Mouse (Mus musculus) lung, postnatal 0 days (tissue): ENCODE results near the gene Stradb. TPM values are rescaled to one million over a fixed set of nuclear protein-coding genes. Genes with fewer than 3 reads are reported as not detected.

ENCODE experiments used
- ATAC-seq: fragments of 200-750 bp; cut with Nextera tagmentation; 2 replicates; pipeline ENCODE4 v1.8.0; 2017; ENCODE audit warnings: moderate library complexity
- DNase-seq: peaks from one replicate; pipeline ENCODE4 v3.0.0-alpha.2; 2016; ENCODE audit warnings: low spot score
- H3K27ac ChIP-seq: fragments of 300-500 bp; sonication (generic); 2 replicates; pipeline ENCODE4 v1.5.1; 2014; ENCODE audit warnings: antibody characterized with exemption, mild to moderate bottlenecking, low read length, mixed read lengths
- H3K27me3 ChIP-seq: fragments of 300-500 bp; sonication (generic); replicated peaks from 2 replicates; pipeline ENCODE4 v1.6.1; 2014; ENCODE audit warnings: low read length, mixed read lengths; ENCODE audit not compliant: insufficient read depth
- H3K36me3 ChIP-seq: fragments of 300-500 bp; sonication (generic); 2 replicates; pipeline ENCODE4 v1.6.1; 2014; ENCODE audit warnings: low read length, mixed read lengths; ENCODE audit not compliant: insufficient read depth
- H3K4me1 ChIP-seq: fragments of 300-500 bp; sonication (generic); 2 replicates; pipeline ENCODE4 v1.6.1; 2014; ENCODE audit warnings: antibody characterized with exemption, low read depth, low read length, mixed read lengths; ENCODE audit not compliant: insufficient read depth
- H3K4me2 ChIP-seq: fragments of 300-500 bp; sonication (generic); replicated peaks from 2 replicates; pipeline ENCODE4 v1.6.1; 2014; ENCODE audit warnings: low read depth, mild to moderate bottlenecking, low read length, moderate library complexity, mixed read lengths
- H3K4me3 ChIP-seq: fragments of 300-500 bp; sonication (generic); 2 replicates; pipeline ENCODE4 v1.5.1; 2014; ENCODE audit warnings: low read depth, low read length
- H3K9ac ChIP-seq: fragments of 300-500 bp; sonication (generic); replicated peaks from 2 replicates; pipeline ENCODE4 v1.6.1; 2014; ENCODE audit warnings: low read depth, mild to moderate bottlenecking
- H3K9me3 ChIP-seq: fragments of 300-500 bp; sonication (generic); 2 replicates; pipeline ENCODE4 v1.6.1; 2016; ENCODE audit warnings: low read length, mixed read lengths
- CTCF ChIP-seq: IDR thresholded peaks from 2 replicates; pipeline ENCODE4 v1.5.1; 2016; ENCODE audit warnings: antibody characterized with exemption, mild to moderate bottlenecking
- EP300 ChIP-seq: IDR thresholded peaks from 2 replicates; pipeline ENCODE4 v1.6.1; 2016; ENCODE audit warnings: antibody characterized with exemption, mild to moderate bottlenecking, control low read depth
- WGBS: fragments of 180-500 bp; shearing (Covaris S2); extraction: QIAGEN DNeasy Blood & Tissue Kit; methylation state at CpG from one replicate; pipeline ENCODE4 v1.1.7; 2014; 5-methylcytosine and 5-hydroxymethylcytosine counted together
- polyA plus RNA-seq: library from polyadenylated mRNA; unstranded; fragments of >200 nt; fragmentation: Nextera tagmentation; extraction: Ambion mirVana; gene quantifications from 2 replicates; pipeline ENCODE4 v1.2.1, GENCODE M21; 2015

The Stradb gene
- polyA plus RNA-seq, 1 experiment from 2014 or later = 21.6 TPM

GRCm38 (mm10) chr1:58945960-58946670 is 27.2 kb upstream of the Stradb start:
- 72% methylated on average over 7 of the region's 7 CpGs for WGBS
- TF ChIP-seq CTCF = no peak
- ATAC-seq (no peak), DNase-seq (no peak)
- H3K27ac ChIP-seq = no peak overlapping the region
- H3K4me3 ChIP-seq = no peak overlapping the region
- H3K9me3 ChIP-seq = no peaks in the 10 kb centered on the region
- H3K4me2 ChIP-seq = no peak overlapping the region
- no peak overlapping the region for H3K9ac ChIP-seq
- H3K36me3 ChIP-seq = 0 out of 2 replicates have a peak, but pooled peaks cover 6% of the 10 kb centered on the region
- H3K4me1 ChIP-seq = peaks cover 6% of the 10 kb centered on the region; the same call in 1 of the 2 replicates
- no peaks in the 10 kb centered on the region for H3K27me3 ChIP-seq

- H3K9ac ChIP-seq = no peak overlapping the region
- 90% methylated on average over 9 of the region's 9 CpGs for WGBS
- H3K9me3 ChIP-seq = no peaks in the 10 kb centered on the region
- no peaks in the 10 kb centered on the region for H3K27me3 ChIP-seq
- H3K4me1 ChIP-seq = peaks cover 7% of the 10 kb centered on the region; the same call in 1 of the 2 replicates
- no peak overlapping the region for H3K4me3 ChIP-seq
- no peak for ATAC-seq
- no peak overlapping the region for H3K4me2 ChIP-seq
- H3K36me3 ChIP-seq = 0 out of 2 replicates have a peak, but pooled peaks cover 6% of the 10 kb centered on the region
- no peak for DNase-seq
- H3K27ac ChIP-seq = no peak overlapping the region
- TF ChIP-seq CTCF (no peak), EP300 (no peak)
These were observed 26.6 kb upstream of the Stradb start for GRCm38 (mm10) chr1:58946718-58947117.

GRCm38 (mm10) chr1:58949561-58950106 is 23.7 kb upstream of the Stradb start:
- ATAC-seq (no peak), DNase-seq (no peak)
- H3K9ac ChIP-seq = no peak overlapping the region
- WGBS = 84% methylated on average over 6 of the region's 6 CpGs
- H3K27me3 ChIP-seq = no peaks in the 10 kb centered on the region
- H3K36me3 ChIP-seq = 0 out of 2 replicates have a peak, but pooled peaks cover 6% of the 10 kb centered on the region
- H3K4me2 ChIP-seq = no peak overlapping the region
- H3K27ac ChIP-seq = no peak overlapping the region
- no peak overlapping the region for H3K4me3 ChIP-seq
- TF ChIP-seq EP300 (no peak), CTCF (no peak)
- peaks cover 12% of the 10 kb centered on the region; the same call in 1 of the 2 replicates for H3K4me1 ChIP-seq
- no peaks in the 10 kb centered on the region for H3K9me3 ChIP-seq

GRCm38 (mm10) chr1:58950899-58951648 is 22.2 kb upstream of the Stradb start:
- Histone ChIP-seq H3K36me3 (0 out of 2 replicates have a peak, but pooled peaks cover under 1% of the 10 kb centered on the region), H3K4me3 (no peak overlapping the region), H3K27ac (peak overlapping the region; percentile 35; the same call in 1 of the 2 replicates), H3K9ac (no peak overlapping the region), H3K4me1 (peaks cover 12% of the 10 kb centered on the region; the same call in 1 of the 2 replicates), H3K4me2 (no peak overlapping the region), H3K9me3 (no peaks in the 10 kb centered on the region), H3K27me3 (no peaks in the 10 kb centered on the region)
- DNase-seq (peak; percentile 91), ATAC-seq (peak; percentile 94)
- 10% methylated on average over 8 of the region's 8 CpGs for WGBS
- TF ChIP-seq CTCF (no peak), EP300 (peak; percentile 37)

GRCm38 (mm10) chr1:58951841-58952240 is 21.5 kb upstream of the Stradb start:
- Histone ChIP-seq H3K4me1 (peaks cover 12% of the 10 kb centered on the region; the same call in 1 of the 2 replicates), H3K27me3 (no peaks in the 10 kb centered on the region), H3K9me3 (no peaks in the 10 kb centered on the region), H3K27ac (0 out of 2 replicates have a peak overlapping the region, but pooled peaks have one; percentile 20), H3K4me3 (no peak overlapping the region), H3K36me3 (no peaks in the 10 kb centered on the region), H3K9ac (no peak overlapping the region), H3K4me2 (no peak overlapping the region)
- DNase-seq (no peak), ATAC-seq (no peak)
- WGBS = 73% methylated on average over 4 of the region's 4 CpGs
- TF ChIP-seq CTCF (no peak), EP300 (no peak)

GRCm38 (mm10) chr1:58952526-58952925 is 20.8 kb upstream of the Stradb start:
- H3K4me1 ChIP-seq = peaks cover 12% of the 10 kb centered on the region; the same call in 1 of the 2 replicates
- ATAC-seq (no peak), DNase-seq (no peak)
- H3K4me3 ChIP-seq = no peak overlapping the region
- H3K27me3 ChIP-seq = no peaks in the 10 kb centered on the region
- no peaks in the 10 kb centered on the region for H3K36me3 ChIP-seq
- no peak overlapping the region for H3K9ac ChIP-seq
- no peaks in the 10 kb centered on the region for H3K9me3 ChIP-seq
- WGBS = 89% methylated on average over 5 of the region's 5 CpGs
- no peak overlapping the region for H3K4me2 ChIP-seq
- H3K27ac ChIP-seq = no peak overlapping the region
- TF ChIP-seq EP300 (no peak), CTCF (no peak)
